Mouse (Mus musculus) urinary bladder, postnatal 25 days (tissue): Measurements from ENCODE around the gene Moap1.

ENCODE experiments used
- DNase-seq: peaks from one replicate; pipeline ENCODE4 v3.0.0; 2022; ENCODE audit warnings: low spot score

Gene Moap1

DNA sequence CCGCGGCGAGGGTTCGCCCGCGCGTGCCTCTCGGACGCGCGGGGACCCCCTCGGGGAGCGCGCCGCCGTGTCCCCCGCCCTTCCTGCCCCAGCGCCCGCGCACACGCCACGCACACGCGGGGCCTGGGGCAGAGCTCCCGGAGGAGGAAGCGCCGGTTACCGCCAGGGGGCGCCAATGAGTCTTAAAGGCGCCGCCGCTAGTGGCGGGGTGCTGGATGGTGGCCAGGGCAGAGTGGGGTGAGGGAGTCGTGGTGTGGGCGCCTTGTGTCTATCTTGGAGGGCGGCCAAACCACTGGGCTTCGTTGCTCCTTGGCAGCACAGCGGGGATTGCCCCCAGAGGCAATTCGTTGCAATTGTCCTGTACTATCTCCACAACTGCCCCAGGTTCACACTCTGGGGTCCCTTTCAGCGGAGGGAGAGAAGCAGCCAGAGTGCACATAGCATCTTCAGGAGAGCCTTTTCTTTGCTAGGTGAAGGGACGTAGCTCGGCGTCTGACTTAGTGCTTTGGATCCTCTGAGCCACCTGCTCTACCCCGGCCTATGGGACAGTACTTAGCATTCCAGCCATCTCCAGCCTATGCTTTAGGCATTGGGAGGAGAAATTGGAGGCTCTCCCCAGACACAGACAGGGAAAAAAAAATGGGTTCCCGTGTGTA, 38.1 kb downstream of the Moap1 start:
- DNase-seq, result peak; percentile 91

DNA sequence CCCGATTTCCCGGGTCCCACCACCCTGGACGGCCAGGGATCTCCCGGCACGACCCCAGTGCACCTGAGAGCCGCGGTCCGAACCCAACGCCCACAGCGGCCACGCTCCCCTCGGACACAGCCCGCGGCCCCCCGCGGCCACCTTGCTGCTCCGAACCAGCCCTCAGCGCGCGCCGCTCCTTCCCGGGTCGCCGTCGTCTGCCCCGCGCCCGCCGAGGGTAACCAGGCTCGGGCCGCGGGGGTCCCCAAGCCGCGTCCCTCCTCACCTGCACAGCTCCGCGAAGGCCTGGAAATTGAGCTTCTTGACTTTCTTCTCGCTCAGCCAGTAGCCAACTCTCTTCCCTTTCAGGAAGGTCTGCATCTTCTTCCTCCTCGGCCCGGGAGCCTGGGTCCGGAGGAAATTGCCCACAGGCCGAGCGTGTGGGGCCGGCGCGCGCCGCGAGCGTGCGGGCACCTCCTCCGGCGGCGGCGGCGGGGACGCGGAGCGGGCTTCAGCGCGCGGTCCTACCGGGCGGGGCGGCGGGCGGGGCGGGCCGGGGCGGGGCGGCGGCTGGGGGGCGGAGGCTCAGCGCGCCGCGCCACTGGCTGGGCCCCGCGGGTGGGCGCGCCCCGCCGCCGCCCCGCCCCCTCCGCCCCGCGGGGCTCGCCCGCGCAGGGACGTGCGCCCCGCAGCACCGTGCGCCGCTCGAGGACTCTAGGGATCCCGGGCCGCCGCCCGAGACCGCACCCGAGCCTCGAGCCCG, 38.8 kb downstream of the Moap1 start, which contains the start of gene Itpk1:
TSS of gene Itpk1 (minus strand) at position 474 of the 742 bp plus-strand sequence.
- peak; percentile 47 for DNase-seq

DNA sequence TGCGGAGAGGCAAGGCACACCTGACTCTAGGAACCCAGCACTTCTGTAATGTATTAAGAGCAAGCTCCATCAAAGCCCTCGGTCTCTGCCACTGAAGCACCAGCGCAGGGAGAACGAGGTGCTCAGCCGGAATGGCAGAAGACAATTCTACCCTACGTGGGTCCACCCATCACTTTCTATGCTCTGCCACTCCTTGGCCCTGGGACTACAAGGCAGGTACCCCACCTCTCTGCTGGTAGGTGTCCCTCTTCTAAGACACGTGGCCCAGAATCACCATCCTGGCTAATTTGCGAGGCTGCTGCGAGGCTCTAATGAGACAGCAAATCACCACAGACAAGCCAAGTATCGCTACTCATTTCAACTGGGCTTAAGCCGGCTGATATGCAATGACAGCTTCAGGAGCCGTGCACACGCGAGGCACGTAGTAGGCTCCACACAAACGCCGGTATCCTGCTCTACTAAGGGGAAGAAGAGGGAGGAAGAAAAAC, 39.5 kb downstream of the Moap1 start:
- DNase-seq, result no peak

DNA sequence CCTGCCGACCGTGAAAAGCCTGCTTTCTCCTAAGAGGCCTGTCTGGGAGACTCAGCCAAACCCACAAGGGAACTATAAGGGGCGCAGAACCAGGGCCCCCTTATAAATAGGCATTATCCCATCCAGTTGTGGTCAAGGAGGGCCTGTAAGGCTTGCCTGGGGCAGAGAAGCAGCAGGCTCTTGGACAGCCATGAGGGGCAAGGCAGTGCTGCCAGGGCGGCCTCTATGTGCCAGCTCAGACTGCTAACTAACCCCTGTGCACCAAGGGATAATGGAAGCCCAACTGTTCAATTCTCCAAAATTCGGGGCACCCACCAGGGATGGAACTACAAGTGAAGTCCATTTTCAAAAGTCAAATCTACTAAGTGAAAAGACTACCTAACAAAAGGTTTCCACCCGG, 40.0 kb downstream of the Moap1 start:
- no peak for DNase-seq

DNA sequence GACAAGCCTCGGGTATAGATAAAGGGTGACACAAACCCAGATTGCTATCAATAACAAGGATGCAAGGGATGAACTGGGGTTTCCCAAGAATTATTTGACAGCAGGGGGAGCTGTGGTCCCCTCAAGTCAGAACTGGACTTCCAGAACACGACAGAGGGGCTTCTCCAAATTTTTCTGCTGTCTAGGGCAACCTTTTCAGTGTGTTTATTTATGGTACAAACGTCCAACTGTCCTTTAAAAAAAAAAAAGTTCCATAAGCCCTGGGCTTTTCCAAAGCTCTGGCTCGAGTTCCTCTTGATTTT, 40.4 kb downstream of the Moap1 start:
- DNase-seq, result no peak

DNA sequence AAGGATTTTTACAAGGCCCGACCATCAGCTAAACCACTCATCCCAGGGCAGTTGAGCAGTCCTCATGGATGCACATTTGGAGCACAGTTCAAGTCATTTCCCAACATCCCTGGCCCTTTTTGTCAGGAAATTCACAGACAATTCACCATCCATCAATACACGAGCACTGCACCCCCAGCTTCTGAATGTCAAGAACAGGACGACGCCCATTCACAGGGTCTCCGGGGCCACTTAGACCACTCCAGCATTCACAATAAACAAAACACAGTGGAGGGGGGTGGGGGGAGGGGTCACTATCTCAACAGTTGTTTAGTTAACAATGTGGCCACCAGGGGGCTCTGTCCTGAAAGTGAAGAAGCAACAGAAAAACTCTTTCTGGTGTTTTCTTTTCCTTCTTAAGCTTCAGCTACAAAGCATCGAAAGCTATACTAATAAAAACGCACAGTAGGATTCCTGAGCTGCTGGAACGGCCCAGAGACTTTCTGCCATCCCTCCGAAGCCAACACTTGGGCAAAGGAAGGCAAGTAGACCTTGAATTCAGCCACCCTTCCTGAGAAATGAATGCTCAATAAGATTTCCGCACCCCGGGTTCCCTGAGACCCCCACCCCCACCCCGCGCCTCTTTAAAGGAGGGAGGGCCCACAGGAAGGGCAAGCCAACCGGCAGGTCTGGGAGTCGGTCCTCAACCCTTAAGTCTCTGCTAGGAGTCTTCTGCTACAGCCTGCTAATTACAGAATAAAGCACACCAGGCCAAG, 40.9 kb downstream of the Moap1 start:
- peak; percentile 81 for DNase-seq

DNA sequence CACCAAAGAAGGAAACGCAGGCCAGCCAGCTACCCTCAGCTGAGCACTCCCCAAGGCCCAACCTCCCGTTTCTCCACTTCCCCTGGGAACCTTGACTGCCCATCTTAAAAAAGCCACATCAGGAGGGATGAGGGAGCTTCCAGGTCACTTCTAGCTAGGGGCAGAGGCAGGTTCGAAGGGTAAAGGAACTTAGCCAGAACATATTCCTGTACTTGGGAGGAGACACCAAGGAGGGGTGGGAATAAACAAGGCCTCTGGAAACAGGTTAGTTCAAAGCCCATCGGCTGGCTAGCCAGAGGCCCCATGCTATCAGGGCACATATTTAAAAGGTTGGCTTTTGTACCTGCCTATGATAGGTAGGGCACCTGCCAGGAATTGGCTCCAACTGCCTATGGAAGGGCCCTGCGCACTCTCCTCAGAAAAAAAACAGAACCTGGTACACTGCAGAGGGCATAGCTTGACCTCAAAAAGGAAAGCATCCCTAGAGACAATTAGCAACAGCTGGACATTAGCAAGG, 41.7 kb downstream of the Moap1 start:
- DNase-seq, result no peak

DNA sequence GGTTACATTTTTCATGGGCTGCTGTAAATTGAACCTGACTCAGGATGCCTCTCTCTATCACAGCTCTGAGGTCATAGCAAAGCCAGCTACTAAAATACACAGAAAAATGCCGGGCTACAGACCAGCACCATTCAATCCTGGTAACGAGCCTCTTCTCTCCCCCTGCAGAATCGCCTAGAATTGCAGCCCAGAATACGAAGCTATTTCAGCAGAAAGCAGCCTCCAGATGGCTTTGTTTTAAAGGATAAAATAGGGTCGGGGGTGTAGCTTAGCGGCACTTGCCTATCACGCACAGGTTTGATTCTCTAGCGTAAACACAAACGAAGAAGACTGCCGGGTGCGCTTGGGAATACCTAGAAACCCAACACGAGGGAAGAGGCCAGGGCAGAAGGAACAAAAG, 43.0 kb downstream of the Moap1 start:
- no peak for DNase-seq

DNA sequence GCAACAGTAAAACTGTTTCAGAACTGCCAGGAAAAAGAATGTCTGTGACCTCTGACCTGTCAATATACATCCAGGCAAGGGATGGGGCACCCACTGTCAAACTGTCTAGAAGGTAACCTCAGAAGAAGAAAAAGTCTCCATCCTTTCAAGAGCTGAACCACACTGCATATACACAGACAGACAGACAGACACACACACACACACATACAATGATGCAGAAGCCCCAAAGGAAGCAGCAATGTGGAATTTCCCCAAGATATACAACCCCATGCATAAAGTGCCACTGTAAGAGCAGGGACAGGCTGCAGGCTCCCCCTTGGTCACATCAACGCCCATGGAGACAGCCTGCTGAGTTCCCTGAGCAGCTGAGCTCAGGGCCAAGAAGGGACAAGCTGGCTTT, 44.3 kb downstream of the Moap1 start:
- DNase-seq, result no peak

DNA sequence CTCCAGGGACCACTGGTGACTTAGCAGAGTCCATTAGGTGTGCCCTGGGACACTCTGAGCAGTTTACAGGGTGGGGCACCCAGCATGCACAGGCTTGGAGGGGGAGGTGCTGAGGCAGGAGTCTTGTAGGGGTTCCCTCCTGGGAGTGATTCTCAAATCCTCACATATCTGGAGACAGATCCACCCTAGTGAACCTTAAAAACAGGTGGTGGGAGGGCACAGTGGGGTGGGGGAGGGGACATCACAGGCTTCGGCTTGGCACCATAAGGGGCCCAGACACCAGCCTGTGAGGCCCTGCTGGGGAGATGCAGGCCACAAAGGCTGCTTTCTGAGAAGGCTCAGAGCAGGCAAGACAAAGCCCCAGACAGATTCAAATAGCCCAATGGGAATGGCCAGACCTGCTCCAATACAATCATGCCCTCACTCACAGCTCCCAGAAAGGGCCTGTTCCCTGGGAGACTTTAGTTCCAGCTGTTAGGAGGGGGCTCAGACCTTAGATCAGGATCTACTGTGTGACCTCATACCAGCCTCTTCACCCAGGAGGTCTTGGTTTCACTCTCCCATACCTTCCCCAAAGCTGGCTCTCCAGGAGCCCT, 45.3 kb downstream of the Moap1 start:
- DNase-seq, result no peak

DNA sequence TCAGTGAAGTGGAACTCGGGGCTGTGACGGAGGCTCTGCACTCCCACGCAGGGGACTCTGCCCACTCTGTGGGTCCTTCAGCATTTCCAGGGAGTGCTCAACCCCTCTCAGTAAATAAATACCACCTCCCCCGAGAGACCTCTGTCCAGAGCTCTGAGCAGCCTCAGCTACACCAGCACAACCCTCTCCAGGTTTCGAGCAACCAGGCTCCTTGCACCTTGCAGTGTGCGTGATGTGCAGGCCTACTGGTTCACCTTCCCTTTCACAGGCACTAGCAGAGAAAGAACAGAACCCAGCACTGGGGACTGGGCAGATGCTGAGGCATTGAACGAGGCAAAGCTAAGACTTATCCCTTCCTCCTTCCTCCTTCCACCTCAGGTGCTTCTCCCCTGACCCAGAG, 46.1 kb downstream of the Moap1 start:
- DNase-seq, result no peak

DNA sequence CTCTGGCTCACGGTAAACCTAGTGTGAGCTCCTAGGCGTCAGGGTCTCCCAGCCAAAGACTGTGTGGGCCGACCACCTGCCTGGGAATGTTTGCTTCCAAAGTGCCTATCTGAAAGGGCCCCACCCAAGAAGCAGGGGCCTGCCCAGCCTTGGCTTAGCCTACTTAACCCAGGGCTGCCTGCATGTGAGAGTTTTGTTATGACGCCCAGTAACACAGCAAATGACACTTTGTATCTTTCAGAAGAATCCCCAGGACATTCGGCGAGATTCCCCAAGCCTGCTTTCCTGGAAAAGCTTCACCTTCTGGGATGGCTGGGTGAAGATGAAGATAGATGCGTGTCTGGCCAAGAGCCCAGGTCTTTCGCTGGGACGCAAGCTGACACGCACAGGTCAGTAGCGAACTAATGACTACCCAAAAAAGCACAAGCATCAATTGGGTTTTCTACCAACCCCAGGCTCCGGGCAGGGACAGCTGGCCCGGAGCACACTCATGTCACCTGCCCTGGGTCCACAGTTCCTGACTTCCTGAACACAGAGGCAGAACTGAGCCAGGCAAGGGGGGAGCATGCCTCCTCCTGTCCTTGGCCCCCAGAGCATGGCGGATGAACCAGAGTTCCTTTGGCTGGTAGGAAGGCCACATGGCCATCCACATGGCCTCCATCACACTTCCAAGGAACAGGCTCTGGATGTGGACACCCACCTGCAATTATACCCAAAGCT, 46.7 kb downstream of the Moap1 start:
- no peak for DNase-seq

DNA sequence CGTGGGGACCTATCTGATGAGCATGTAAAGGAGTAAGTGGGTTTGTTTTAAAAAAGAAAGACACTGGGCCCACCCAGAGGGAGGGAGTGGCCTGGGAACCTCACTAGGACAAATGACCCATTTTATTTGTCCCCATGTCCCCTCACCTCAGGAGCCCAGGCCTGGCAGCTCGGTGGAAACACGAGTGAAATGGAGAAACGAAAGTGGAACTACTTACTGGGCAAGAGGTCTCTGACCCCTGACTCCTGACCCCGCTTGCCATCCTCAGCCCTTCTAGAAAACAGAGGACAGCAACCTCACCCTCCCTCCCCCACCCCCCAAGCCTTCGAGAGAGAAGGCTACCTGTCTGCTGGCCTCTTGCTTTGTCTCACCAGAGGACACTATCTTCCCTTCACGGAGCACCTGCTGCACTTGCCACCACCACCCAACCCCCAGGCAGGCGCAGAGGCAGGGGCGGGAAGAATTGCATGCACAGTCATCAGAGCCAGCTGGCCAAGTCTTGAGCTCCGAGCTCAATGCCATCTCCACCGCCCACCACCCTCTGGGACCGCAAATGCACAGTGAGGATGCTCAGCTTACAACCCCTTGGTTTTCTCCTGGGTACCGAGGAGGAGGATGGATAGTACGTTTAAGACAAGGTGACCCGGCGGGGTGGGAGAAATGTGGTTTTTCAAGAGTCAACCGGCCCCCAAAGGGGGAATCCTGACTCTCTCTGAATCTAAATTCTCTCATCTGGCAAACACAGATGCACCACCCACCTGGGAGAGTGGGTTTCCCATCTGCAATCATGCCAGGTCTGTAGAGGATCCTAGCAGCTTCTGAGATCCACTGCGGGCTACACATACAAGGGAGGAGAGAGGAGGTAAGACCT, 47.9 kb downstream of the Moap1 start:
- DNase-seq, result no peak
